Mouse (Mus musculus) E14TG2a.4 (cell line): Measurements from ENCODE around the gene Klhdc3.

ENCODE experiments used
- CTCF ChIP-seq: conservative IDR thresholded peaks from 2 replicates; pipeline ENCODE4 v1.5.1; 2014; ENCODE audit warnings: low read length
- NANOG ChIP-seq: IDR thresholded peaks from 2 replicates; pipeline ENCODE4 v1.6.1; 2014; ENCODE audit warnings: borderline replicate concordance, low read length, mixed read lengths
- POU5F1 ChIP-seq: IDR thresholded peaks from 2 replicates; pipeline ENCODE4 v1.6.1; 2014; ENCODE audit warnings: low read length, borderline replicate concordance

DNA sequence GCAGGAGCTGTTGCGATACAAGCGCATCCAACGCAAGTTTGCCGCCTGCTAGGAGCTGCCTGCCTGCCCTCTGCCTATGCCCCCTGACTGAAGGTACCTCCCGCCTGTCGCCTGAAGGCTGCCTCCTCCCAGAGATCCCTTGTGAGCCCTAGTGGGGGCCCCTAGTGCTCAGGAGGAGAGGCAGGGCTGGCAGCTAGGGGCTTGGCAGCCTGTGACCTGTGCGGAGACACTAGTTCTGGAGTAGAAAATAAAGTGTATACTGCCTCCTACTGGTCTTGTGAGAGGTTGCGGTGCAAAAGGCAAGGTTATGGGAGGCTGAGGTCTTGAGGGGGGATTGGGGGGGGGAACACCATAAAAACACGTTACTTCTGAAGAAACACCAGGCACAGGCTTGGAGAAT, 44.6 kb upstream of the Klhdc3 start:
- TF ChIP-seq CTCF (peak; percentile 62), POU5F1 (no peak), NANOG (no peak)
